Mouse (Mus musculus): ENCODE measurements at regions not wholly inside any gene's neighbourhood (a gene's known extent, or its start where the extent isn't known, plus 50 kb on each side); places are given as distances from the start of the nearest gene placed in this dataset.

DNA sequence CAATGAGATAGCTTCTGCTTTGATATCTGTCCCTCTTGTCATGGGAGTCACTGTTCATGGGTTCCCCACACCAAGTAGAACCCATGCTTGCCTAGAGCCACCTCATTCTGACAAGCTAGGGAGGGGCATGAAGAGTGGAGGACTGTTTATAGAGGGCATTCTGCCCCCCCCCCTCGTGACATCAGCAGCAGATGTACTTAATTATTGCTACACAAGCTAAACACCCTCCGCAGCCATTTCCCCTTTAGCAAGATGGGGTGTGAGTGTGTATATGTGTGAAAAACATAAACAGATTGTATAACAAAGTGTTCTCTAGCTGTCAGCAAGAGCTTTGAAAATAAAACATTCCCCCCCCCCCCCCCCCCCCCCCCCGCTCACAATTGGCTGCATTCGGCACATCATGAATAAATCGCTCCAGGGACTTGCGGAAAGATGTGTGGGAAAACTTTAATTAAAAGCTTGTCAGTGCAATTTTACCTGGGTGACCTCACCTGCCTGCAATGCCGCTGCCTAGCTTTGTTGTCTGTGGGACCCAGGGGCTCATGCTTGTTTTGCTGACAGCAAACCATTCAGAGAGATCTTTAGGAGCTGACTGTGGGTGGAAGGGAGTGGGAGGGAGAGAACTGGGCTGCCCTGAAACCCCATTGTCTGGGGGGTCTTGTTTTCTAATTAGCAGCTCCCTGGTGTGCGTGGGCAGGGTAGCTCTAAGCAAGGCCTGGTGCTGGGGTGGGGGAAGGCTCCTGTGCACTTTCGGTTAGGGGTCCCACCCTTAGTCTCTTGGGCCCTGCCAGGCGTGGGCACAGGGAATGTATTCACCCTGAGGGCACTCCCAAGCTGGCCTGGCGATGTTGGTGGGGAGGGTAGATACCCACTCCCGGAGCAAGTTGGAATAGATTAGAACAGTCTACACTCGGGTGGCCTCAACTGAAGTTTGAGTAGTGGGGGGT is 63.4 kb downstream of the Irx2 start:
- no peak for DNase-seq (ENCODE audit: low spot score in 2 of 2)

GRCm38 (mm10) chr13:72707469-72707868 is 78.8 kb downstream of the Irx2 start:
- no peak for DNase-seq (ENCODE audit: low spot score in 2 of 2)

- no peak for DNase-seq (ENCODE audit: low spot score in 2 of 2)
Measured at GRCm38 (mm10) chr13:72708728-72709127, 80.1 kb downstream of the Irx2 start.

- no peak for DNase-seq (ENCODE audit: low spot score in 2 of 2)
Measured at GRCm38 (mm10) chr13:72710051-72710450, 81.4 kb downstream of the Irx2 start.

GRCm38 (mm10) chr13:72711136-72711535 is 82.5 kb downstream of the Irx2 start:
- no peak for DNase-seq (ENCODE audit: low spot score in 2 of 2)

DNA sequence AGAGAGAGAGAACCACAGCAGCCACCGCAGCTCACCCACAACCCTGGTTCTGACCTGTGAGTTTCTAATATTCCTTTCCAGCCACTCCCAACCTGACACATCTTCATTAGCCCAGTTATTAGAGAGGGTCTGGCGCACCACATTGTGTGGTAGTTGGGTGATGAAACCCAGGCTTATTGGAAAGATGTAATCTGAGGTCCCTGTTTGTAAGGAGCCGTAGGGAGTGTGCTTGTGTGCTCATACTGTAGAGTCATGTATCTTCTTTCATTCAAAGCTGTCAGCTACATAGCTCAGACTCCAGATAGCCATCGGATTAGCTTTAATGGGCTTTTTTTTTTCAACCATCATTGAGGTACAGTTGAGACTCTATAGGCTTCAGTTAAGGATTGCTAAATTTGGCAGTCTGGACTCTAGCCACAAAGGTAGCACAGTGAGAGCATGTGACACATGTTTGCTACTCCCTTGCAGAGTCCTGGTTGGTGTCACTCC is 83.3 kb downstream of the Irx2 start:
- no peak for DNase-seq (ENCODE audit: low spot score in 2 of 2)

- DNase-seq (ENCODE audit: low spot score in 2 of 2) = no peak
Measured at GRCm38 (mm10) chr13:72714793-72715192, 86.2 kb downstream of the Irx2 start.

DNA sequence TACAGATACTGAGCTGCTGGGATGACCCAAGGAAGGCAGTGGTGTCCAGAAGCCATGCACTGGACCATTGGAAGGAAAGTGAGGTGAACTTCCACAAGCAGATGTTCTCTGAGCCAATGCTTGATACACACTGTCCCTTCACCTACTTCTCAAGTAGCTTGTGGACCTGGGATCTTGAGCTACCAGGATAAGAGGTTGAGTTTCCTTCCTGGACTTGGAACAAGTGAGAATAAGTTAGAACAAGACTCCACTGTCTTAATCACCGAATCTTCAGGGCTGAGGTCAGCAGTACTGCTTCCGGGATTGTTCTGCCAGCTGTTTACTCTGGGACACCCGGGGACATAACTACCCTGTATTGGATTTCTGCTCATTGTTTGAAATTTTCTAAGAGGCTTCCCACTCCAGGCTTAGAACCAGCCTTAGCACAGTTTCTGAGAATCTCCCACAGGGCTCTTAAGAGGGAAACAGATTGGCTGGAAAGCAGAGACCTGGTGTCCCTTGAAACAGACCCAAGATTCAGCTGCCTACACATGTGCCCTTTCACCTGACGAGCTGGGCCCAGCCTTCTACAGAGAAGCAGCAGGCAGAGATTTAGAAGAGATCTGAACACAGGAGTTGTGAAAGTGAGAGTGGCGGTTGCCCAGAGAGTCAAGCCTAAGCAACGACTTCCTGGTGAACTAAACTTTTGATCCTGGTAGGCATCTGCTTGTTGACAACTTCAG is 87.5 kb downstream of the Irx2 start:
- DNase-seq (ENCODE audit: low spot score in 2 of 2) = no peak

DNA sequence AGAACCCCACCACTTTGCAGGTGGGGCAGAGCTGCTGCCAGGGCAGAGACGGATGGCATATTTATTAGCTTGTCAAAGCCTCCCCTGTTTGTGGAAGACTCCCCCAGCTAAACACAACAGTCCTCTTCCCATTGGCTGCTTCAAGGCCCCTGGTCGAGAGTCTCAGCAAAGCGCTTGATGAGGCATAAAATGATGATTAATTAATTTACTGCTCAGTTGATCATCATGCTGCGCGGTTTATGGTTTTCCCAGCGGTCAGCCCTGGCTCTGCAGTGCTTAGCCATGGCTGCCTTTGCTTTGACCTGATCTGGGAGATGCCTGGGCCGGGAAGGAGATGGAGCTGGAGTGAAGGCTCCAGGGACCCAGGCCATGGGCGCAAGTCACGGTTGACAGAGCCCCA is 98.5 kb downstream of the Irx2 start:
- no peak for DNase-seq (ENCODE audit: low spot score in 2 of 2)

- no peak for DNase-seq (ENCODE audit: low spot score in 2 of 2)
Measured at GRCm38 (mm10) chr13:72735916-72736315, 107.3 kb downstream of the Irx2 start.

- DNase-seq (ENCODE audit: low spot score in 2 of 2) = no peak
Measured at GRCm38 (mm10) chr13:72736992-72737391, 108.4 kb downstream of the Irx2 start.

DNA sequence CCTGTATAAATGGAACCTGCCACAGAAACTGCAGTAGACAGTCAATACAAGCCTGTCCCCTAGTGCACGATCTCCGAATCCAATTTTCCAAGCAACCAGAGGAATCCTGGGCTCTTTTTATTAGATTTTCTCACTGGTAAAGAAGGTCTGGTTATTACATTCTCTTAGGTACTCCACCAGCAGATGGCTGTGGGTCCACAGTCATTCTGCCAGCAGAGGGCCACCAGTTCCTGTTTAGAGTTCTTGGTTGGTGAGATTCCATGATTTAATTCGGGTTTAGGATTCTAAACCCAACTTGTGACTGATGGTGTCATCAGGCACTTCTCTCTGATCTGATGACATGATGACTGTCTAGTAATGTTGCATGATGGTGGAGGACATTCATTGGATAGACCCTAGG is 118.6 kb downstream of the Irx2 start:
- DNase-seq (ENCODE audit: low spot score in 2 of 2) = no peak

- no peak for DNase-seq (ENCODE audit: low spot score in 2 of 2)
Measured at GRCm38 (mm10) chr13:72755036-72755435, 126.4 kb downstream of the Irx2 start.

GRCm38 (mm10) chr13:72762481-72762880 is 133.9 kb downstream of the Irx2 start:
- no peak for DNase-seq (ENCODE audit: low spot score in 2 of 2)

- DNase-seq (ENCODE audit: low spot score in 2 of 2) = no peak
Measured at GRCm38 (mm10) chr13:72763337-72763736, 134.7 kb downstream of the Irx2 start.

DNA sequence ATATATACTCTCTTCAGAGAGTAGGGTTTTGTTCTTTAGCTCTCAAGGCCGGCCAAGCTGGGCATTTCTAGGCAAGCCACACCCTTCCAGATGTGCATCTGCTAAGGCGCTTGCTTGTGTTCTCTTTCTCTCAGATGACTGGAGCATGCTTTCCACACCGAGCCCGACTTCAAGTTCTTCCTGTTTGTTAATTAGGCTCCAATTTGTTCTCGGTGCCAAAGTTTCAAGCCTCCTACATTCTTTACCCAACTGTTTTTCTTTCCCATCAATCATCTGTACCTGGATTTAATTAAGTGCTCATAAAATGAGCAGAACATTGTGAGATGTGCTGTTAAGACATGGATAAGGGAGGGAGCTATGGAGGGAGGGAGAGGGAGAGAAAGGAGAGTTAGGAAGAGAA is 138.7 kb downstream of the Irx2 start:
- no peak for DNase-seq (ENCODE audit: low spot score in 2 of 2)

DNA sequence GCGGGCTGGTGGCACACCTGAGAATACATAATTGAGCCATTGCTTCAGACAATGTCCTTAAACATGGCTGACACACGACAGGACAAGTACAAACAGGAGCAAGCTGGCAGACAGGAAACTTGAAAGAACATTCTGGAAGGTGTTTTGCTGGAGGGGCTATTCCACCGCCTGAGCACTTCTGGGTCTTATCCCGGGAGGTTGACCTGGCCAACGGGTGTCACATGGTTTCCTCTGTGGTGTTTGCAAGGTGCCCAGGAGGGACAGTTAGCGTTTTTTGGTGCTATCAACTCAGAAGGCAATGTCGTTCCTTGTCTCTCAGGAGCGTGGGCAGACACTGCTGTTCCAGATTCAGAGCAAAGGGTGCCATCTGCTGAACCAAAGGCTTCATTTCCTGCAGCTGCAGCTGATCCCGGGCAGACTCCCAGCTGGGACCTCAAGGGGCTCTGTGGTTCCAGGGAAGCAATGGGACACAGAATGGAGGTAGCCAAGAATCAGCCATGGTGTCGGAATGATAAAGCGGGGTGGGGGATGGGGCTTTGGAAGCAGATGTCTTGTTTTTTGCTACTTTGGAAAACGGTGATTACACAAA is 140.5 kb downstream of the Irx2 start:
- peak; percentile 72 to 73 for DNase-seq (ENCODE audit: low spot score in 2 of 2)

- no peak for DNase-seq (ENCODE audit: low spot score in 2 of 2)
Measured at GRCm38 (mm10) chr13:72783026-72783726, 154.6 kb downstream of the Irx2 start.

DNA sequence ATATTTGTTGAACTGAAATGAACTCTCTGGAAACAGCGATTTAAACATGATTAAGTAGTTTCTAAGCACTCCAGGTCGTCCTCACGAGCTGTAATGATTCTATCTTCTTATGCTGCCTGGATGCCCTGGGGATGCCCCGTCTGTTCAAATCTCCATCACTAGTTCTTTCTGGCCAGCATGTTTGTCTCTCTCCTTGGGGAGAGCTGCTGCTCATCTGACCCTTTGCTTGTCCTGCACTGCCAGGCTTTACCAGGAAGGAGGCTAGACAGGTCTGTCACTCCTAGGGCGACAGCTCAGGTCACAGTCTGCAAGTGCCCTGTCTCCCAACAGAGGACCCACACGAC is 155.1 kb downstream of the Irx2 start:
- DNase-seq (ENCODE audit: low spot score in 2 of 2) = no peak

DNA sequence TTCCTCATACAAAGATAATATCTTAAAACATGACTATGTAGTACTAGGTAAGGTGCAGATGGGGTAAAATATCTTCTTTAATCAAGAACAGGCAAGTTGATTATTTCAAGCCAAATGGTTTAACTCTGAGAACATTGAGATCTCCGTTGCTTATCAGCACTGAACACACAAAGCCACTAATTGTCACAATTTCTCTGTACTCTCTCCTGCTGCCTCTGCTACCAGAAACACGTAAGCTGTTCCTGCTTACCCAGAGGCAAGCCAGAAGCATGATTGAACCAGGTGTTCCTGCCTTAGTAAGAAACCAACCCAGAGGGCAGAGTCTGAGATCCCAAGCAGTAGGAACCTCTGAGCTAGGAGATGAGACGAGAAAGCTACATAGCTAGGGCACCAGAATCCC is 164.1 kb downstream of the Irx2 start:
- no peak for DNase-seq (ENCODE audit: low spot score in 2 of 2)

DNA sequence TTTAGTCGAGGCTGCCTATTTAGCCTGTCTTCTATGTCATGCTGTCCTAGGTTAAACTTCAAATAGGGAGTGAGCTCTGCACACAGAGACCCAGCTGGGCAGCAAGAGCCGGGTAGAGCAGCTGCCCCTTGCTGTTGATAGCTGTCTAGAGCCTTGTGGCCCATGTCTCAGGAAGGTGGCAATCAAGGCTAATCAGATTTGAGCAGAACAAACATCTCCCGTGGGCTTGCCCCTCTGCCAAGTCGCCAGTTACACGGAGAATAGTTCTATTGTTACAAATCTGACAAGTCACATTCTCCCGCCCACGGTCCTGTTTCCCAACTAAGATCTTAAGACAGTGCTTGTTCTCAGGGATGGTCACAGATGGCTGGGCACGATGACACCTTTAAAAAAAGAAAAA is 171.4 kb downstream of the Irx2 start:
- peak; percentile 24 to 35 for DNase-seq (ENCODE audit: low spot score in 2 of 2)

GRCm38 (mm10) chr13:72800546-72800945 is 171.9 kb downstream of the Irx2 start:
- no peak for DNase-seq (ENCODE audit: low spot score in 2 of 2)
